Mouse (Mus musculus): ENCODE measurements around the gene Actg1. TPM values are rescaled to one million over a fixed set of nuclear protein-coding genes. Genes with fewer than 3 reads are reported as not detected.

The Actg1 gene
- polyA plus RNA-seq, 1 experiment from 2014 or later = 559 TPM

GRCm38 (mm10) chr11:120298441-120299141 is 49.8 kb downstream of the Actg1 start:
- no peak for ATAC-seq (ENCODE audit: insufficient read depth)
- H3K4me1 ChIP-seq (replicated peaks) = peaks cover 60% of the 10 kb centered on the region
- no peak overlapping the region for H3K9ac ChIP-seq
- no peaks in the 10 kb centered on the region for H3K9me3 ChIP-seq (replicated peaks)
- H3K36me3 ChIP-seq (replicated peaks) = no peaks in the 10 kb centered on the region
- no peak overlapping the region for H3K4me3 ChIP-seq (replicated peaks)
- 68% methylated on average over 4 of the region's 4 CpGs for WGBS (ENCODE audit: insufficient replicate concordance)
- no peak overlapping the region for H3K4me2 ChIP-seq
- H3K27ac ChIP-seq (replicated peaks) = no peak overlapping the region
- H3K27me3 ChIP-seq = peaks cover 17% of the 10 kb centered on the region

DNA sequence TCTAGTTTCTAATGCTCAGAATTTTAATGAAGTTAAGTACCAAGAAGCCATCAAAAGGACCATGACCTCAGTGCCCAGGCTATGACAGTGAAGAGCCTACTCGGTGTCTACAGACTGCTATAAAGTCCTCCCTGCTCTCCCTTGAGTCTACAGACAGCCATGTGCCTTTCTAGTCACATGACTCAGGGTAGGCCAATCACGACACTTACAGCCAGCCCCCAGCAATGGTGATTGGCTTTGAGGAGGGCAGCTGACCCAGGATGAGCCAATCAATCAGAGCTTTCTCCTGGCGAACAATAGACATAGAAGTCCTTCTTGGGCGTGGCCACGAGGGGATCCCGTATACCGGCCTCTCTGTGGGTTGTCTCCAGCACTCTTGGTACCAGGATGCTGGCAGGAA is 50.6 kb downstream of the Actg1 start:
- Histone ChIP-seq H3K36me3 (replicated peaks) (no peaks in the 10 kb centered on the region), H3K9ac (no peak overlapping the region), H3K4me2 (no peak overlapping the region), H3K9me3 (replicated peaks) (no peaks in the 10 kb centered on the region), H3K4me1 (replicated peaks) (peaks cover 52% of the 10 kb centered on the region), H3K27me3 (peaks cover 17% of the 10 kb centered on the region), H3K4me3 (replicated peaks) (no peak overlapping the region), H3K27ac (replicated peaks) (no peak overlapping the region)
- ATAC-seq (ENCODE audit: insufficient read depth) = no peak
- WGBS (ENCODE audit: insufficient replicate concordance) = 63% methylated on average over 7 of the region's 7 CpGs

DNA sequence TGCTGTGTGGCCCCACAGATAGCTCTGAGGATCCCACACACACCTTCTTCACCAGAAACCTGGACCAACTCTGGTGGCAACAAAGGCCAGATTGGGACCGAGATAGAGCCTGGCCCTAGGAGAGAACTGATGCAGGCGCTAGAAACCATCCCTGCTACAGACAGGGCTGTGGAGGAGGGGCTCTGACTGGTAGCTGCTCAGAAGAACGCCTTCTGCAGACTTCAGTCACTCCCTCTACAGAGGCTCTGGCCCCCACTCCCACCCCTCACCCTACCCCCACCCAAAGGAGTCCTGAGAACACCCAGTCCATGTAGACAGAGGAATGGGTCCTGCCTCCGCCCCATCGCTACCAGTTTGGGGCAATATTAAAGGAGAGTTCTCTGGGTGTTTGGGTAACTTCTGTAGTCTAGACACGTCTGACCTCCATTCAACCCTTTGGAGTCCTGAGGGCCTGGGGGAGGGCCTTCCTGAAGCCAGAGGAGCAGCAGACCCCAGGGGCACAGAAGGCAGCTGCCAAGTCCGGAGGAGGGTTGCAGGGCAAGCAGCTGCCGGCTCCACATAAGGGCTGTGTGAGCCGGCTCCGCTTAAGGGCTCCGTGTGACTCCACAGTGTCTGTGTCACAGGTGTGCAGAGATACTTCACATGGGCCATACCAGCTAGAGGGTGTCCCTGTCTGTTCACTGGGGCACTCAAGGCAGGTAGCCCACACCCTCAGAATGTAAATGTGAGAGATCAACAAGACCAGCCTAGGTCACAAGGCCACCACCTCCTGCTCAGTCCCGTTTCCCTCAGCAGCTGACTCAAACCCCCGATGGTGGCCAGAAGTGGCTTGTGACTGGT is 51.8 kb downstream of the Actg1 start:
- WGBS (ENCODE audit: insufficient replicate concordance) = 56% methylated on average over 13 of the region's 13 CpGs
- H3K27ac ChIP-seq (replicated peaks) = no peak overlapping the region
- H3K4me2 ChIP-seq = no peak overlapping the region
- ATAC-seq (ENCODE audit: insufficient read depth) = no peak
- H3K36me3 ChIP-seq (replicated peaks) = no peaks in the 10 kb centered on the region
- H3K27me3 ChIP-seq = peaks cover 17% of the 10 kb centered on the region
- no peaks in the 10 kb centered on the region for H3K9me3 ChIP-seq (replicated peaks)
- H3K4me3 ChIP-seq (replicated peaks) = no peak overlapping the region
- H3K4me1 ChIP-seq (replicated peaks) = peaks cover 40% of the 10 kb centered on the region
- no peak overlapping the region for H3K9ac ChIP-seq

Small RNA genes within 50 kb of the gene (microRNA-seq; reads per million reads assigned to microRNA genes)
- gene Gm23419 = not detected
- 2.3 reads per million for gene Mir6935

Other genes starting within 250 kb of the Actg1 start
- gene Tepsin, start 249.8 kb downstream of the Actg1 start, polyA plus RNA-seq (2015; fragmentation: Nextera tagmentation; extraction: Ambion mirVana) = 6.0 and 7.6 TPM in 2 replicates
- 38.9 and 42.8 TPM in 2 replicates for gene Ndufaf8, start 249.6 kb downstream of the Actg1 start, polyA plus RNA-seq (2015; fragmentation: Nextera tagmentation; extraction: Ambion mirVana)
- gene Slc38a10, start 197.2 kb downstream of the Actg1 start, polyA plus RNA-seq (2015; fragmentation: Nextera tagmentation; extraction: Ambion mirVana) = 34.0 and 38.8 TPM in 2 replicates
- gene Bahcc1, start 115.6 kb downstream of the Actg1 start, polyA plus RNA-seq (2015; fragmentation: Nextera tagmentation; extraction: Ambion mirVana) = 0.91 and 1.0 TPM in 2 replicates
- gene Fscn2, start 13.0 kb upstream of the Actg1 start, polyA plus RNA-seq (2015; fragmentation: Nextera tagmentation; extraction: Ambion mirVana) = not detected in 2 replicates
- 6.2 and 7.2 TPM in 2 replicates for gene Faap100, start 30.2 kb upstream of the Actg1 start, polyA plus RNA-seq (2015; fragmentation: Nextera tagmentation; extraction: Ambion mirVana)
- gene Nploc4, start 89.2 kb upstream of the Actg1 start, polyA plus RNA-seq (2015; fragmentation: Nextera tagmentation; extraction: Ambion mirVana) = 20.6 and 24.3 TPM in 2 replicates
- gene Tspan10, start 94.1 kb upstream of the Actg1 start, polyA plus RNA-seq (2015; fragmentation: Nextera tagmentation; extraction: Ambion mirVana) = not detected in 2 replicates
- gene Pde6g, start 105.0 kb upstream of the Actg1 start, polyA plus RNA-seq (2015; fragmentation: Nextera tagmentation; extraction: Ambion mirVana) = 0.17 TPM in 1 of 2 replicates, not detected in the other
- gene Oxld1, start 109.5 kb upstream of the Actg1 start, polyA plus RNA-seq (2015; fragmentation: Nextera tagmentation; extraction: Ambion mirVana) = 6.8 and 7.1 TPM in 2 replicates
- 13.0 and 14.2 TPM in 2 replicates for gene Ccdc137, start 109.6 kb upstream of the Actg1 start, polyA plus RNA-seq (2015; fragmentation: Nextera tagmentation; extraction: Ambion mirVana)
- gene Arl16, start 119.1 kb upstream of the Actg1 start, polyA plus RNA-seq (2015; fragmentation: Nextera tagmentation; extraction: Ambion mirVana) = 13.7 and 14.0 TPM in 2 replicates
- 89.5 and 90.2 TPM in 2 replicates for gene Mrpl12, start 136.1 kb upstream of the Actg1 start, polyA plus RNA-seq (2015; fragmentation: Nextera tagmentation; extraction: Ambion mirVana)
- gene Slc25a10, start 143.3 kb upstream of the Actg1 start, polyA plus RNA-seq (2015; fragmentation: Nextera tagmentation; extraction: Ambion mirVana) = 42.8 and 46.5 TPM in 2 replicates
- gene Gcgr, start 182.2 kb upstream of the Actg1 start, polyA plus RNA-seq (2015; fragmentation: Nextera tagmentation; extraction: Ambion mirVana) = 16.9 and 20.5 TPM in 2 replicates
- gene Mcrip1, start 201.2 kb upstream of the Actg1 start, polyA plus RNA-seq (2015; fragmentation: Nextera tagmentation; extraction: Ambion mirVana) = 41.8 and 47.6 TPM in 2 replicates
- 0.36 and 0.38 TPM in 2 replicates for gene Ppp1r27, start 202.6 kb upstream of the Actg1 start, polyA plus RNA-seq (2015; fragmentation: Nextera tagmentation; extraction: Ambion mirVana)
- 635 and 803 TPM in 2 replicates for gene P4hb, start 224.7 kb upstream of the Actg1 start, polyA plus RNA-seq (2015; fragmentation: Nextera tagmentation; extraction: Ambion mirVana)
- 222 and 238 TPM in 2 replicates for gene Arhgdia, start 233.1 kb upstream of the Actg1 start, polyA plus RNA-seq (2015; fragmentation: Nextera tagmentation; extraction: Ambion mirVana)
- 253 and 277 TPM in 2 replicates for gene Alyref, start 249.8 kb upstream of the Actg1 start, polyA plus RNA-seq (2015; fragmentation: Nextera tagmentation; extraction: Ambion mirVana)
- 76.2 and 79.0 TPM in 2 replicates for gene Anapc11, start 249.9 kb upstream of the Actg1 start, polyA plus RNA-seq (2015; fragmentation: Nextera tagmentation; extraction: Ambion mirVana)

Data from liver, embryonic 15.5 days (tissue).